23 mouse cellular contexts compared by ENCODE assay signal in genomic region chr12:77426093-77426492, GRCm38 (mm10).
DNase-seq lines count a peak whose midpoint lies in the region; ATAC-seq lines count a peak whose summit lies in the region.
"Had no signal": no experiment of that assay in that cellular context is flagged by ENCODE, and none has a peak within 500 bp of the region (broad histone marks: within the 10 kb centered on the region; RNA-seq: fewer than 3 reads in every experiment).

No protein-coding gene starts in this region.

- 40% methylated on average over 3 of the region's 3 CpGs for WGBS in forebrain, embryonic 14.5 days
- WGBS in forebrain, embryonic 15.5 days = 34% methylated on average over 3 of the region's 3 CpGs
- 47% methylated on average over 3 of the region's 3 CpGs for WGBS in midbrain, embryonic 11.5 days
- 27% methylated on average over 3 of the region's 3 CpGs for WGBS in midbrain, embryonic 15.5 days
- 78% methylated on average over 3 of the region's 3 CpGs for WGBS in neural tube, embryonic 15.5 days

- no peak for ATAC-seq in forebrain, embryonic 14.5 days
- ATAC-seq in forebrain, embryonic 15.5 days (replicated peaks) = no peak
- peak; percentile 48; the same call in 1 of the 2 replicates for ATAC-seq in midbrain, embryonic 11.5 days (ENCODE audit: low FRiP score)
- ATAC-seq in midbrain, embryonic 15.5 days (replicated peaks) = no peak
- ATAC-seq in neural tube, embryonic 15.5 days (ENCODE audit: low FRiP score) = no peak
- ATAC-seq: forebrain, embryonic 13.5 days; Patski had no signal

- no peaks in the 10 kb centered on the region for H3K36me3 ChIP-seq in forebrain, embryonic 14.5 days (ENCODE audit: control insufficient read depth, insufficient read depth, low read length)
- no peaks in the 10 kb centered on the region for H3K36me3 ChIP-seq in forebrain, embryonic 15.5 days
- no peaks in the 10 kb centered on the region for H3K36me3 ChIP-seq in midbrain, embryonic 11.5 days (ENCODE audit: control insufficient read depth, insufficient read depth, low read length)
- no peaks in the 10 kb centered on the region for H3K36me3 ChIP-seq in midbrain, embryonic 15.5 days (replicated peaks)
- no peaks in the 10 kb centered on the region for H3K36me3 ChIP-seq in neural tube, embryonic 15.5 days
- H3K36me3 ChIP-seq: forebrain, embryonic 10.5 days; heart, embryonic 12.5 days; heart, embryonic 15.5 days; hindbrain, embryonic 10.5 days; hindbrain, embryonic 15.5 days had no signal

- peak; percentile 6 for DNase-seq in forebrain, embryonic 14.5 days (ENCODE audit: low spot score)
- DNase-seq in midbrain, embryonic 11.5 days (ENCODE audit: low spot score, missing footprints) = no peak
- peak; percentile 33 for DNase-seq in Muller cell, postnatal 12 days (ENCODE audit: inconsistent ontology term)
- peak; percentile 6 for DNase-seq in retina, postnatal 1 day
- DNase-seq: adrenal gland, adult 2 months; adrenal gland, postnatal 14 days; cerebellum, adult 11-12 months; cerebellum, adult 8-10 months; cerebellum, postnatal 10 days; gastrocnemius, postnatal 25 days; heart, adult 18-20 months; heart, postnatal 10 days; heart, postnatal 36 days had no signal

- no peaks in the 10 kb centered on the region for H3K27me3 ChIP-seq in forebrain, embryonic 14.5 days (replicated peaks; ENCODE audit: control insufficient read depth, insufficient read depth, low read length)
- no peaks in the 10 kb centered on the region for H3K27me3 ChIP-seq in forebrain, embryonic 15.5 days
- no peaks in the 10 kb centered on the region for H3K27me3 ChIP-seq in midbrain, embryonic 11.5 days (ENCODE audit: control insufficient read depth, insufficient read depth, low read length)
- H3K27me3 ChIP-seq in midbrain, embryonic 15.5 days (replicated peaks) = no peaks in the 10 kb centered on the region
- H3K27me3 ChIP-seq in neural tube, embryonic 15.5 days (replicated peaks) = no peaks in the 10 kb centered on the region
- H3K27me3 ChIP-seq: forebrain, embryonic 13.5 days; heart, embryonic 12.5 days; heart, embryonic 15.5 days; hindbrain, embryonic 15.5 days; Patski had no signal

- no peaks in the 10 kb centered on the region for H3K4me1 ChIP-seq in forebrain, embryonic 14.5 days (ENCODE audit: control insufficient read depth, insufficient read depth, low read length)
- H3K4me1 ChIP-seq in forebrain, embryonic 15.5 days = no peaks in the 10 kb centered on the region
- H3K4me1 ChIP-seq in midbrain, embryonic 11.5 days (ENCODE audit: control insufficient read depth, insufficient read depth, low read length) = no peaks in the 10 kb centered on the region; the same call in 1 of the 2 replicates
- H3K4me1 ChIP-seq in midbrain, embryonic 15.5 days = no peaks in the 10 kb centered on the region
- no peaks in the 10 kb centered on the region for H3K4me1 ChIP-seq in neural tube, embryonic 15.5 days
- H3K4me1 ChIP-seq: forebrain, embryonic 10.5 days; forebrain, embryonic 13.5 days; hindbrain, embryonic 10.5 days; hindbrain, embryonic 15.5 days had no signal

- no peak overlapping the region for H3K4me3 ChIP-seq in forebrain, embryonic 14.5 days (ENCODE audit: low read depth, low read length)
- H3K4me3 ChIP-seq in forebrain, embryonic 15.5 days = no peak overlapping the region
- no peak overlapping the region for H3K4me3 ChIP-seq in midbrain, embryonic 11.5 days (ENCODE audit: low read depth, low read length)
- H3K4me3 ChIP-seq in midbrain, embryonic 15.5 days = no peak overlapping the region
- H3K4me3 ChIP-seq in neural tube, embryonic 15.5 days (replicated peaks) = no peak overlapping the region
- H3K4me3 ChIP-seq: forebrain, embryonic 10.5 days; forebrain, embryonic 13.5 days; heart, embryonic 12.5 days; heart, embryonic 15.5 days; hindbrain, embryonic 10.5 days; hindbrain, embryonic 15.5 days had no signal

- no peak overlapping the region for H3K27ac ChIP-seq in forebrain, embryonic 14.5 days (ENCODE audit: low read depth, low read length)
- no peak overlapping the region for H3K27ac ChIP-seq in forebrain, embryonic 15.5 days (replicated peaks)
- no peak overlapping the region for H3K27ac ChIP-seq in midbrain, embryonic 11.5 days (ENCODE audit: low read depth, low read length)
- H3K27ac ChIP-seq in midbrain, embryonic 15.5 days = no peak overlapping the region
- no peak overlapping the region for H3K27ac ChIP-seq in neural tube, embryonic 15.5 days (replicated peaks)
- H3K27ac ChIP-seq: forebrain, embryonic 10.5 days; forebrain, embryonic 13.5 days; heart, embryonic 15.5 days; hindbrain, embryonic 10.5 days; hindbrain, embryonic 15.5 days had no signal

- no peaks in the 10 kb centered on the region for H3K9me3 ChIP-seq in forebrain, embryonic 14.5 days (replicated peaks; ENCODE audit: control insufficient read depth, low read length)
- H3K9me3 ChIP-seq in forebrain, embryonic 15.5 days = no peaks in the 10 kb centered on the region
- no peaks in the 10 kb centered on the region for H3K9me3 ChIP-seq in midbrain, embryonic 11.5 days (ENCODE audit: control insufficient read depth, low read length)
- H3K9me3 ChIP-seq in midbrain, embryonic 15.5 days = no peaks in the 10 kb centered on the region
- no peaks in the 10 kb centered on the region for H3K9me3 ChIP-seq in neural tube, embryonic 15.5 days (replicated peaks)
- H3K9me3 ChIP-seq: forebrain, embryonic 10.5 days; forebrain, embryonic 13.5 days; heart, embryonic 12.5 days; heart, embryonic 15.5 days; hindbrain, embryonic 10.5 days; hindbrain, embryonic 15.5 days had no signal

- no peak overlapping the region for H3K9ac ChIP-seq in forebrain, embryonic 14.5 days (ENCODE audit: low read length)
- no peak overlapping the region for H3K9ac ChIP-seq in forebrain, embryonic 15.5 days (replicated peaks)
- no peak overlapping the region for H3K9ac ChIP-seq in midbrain, embryonic 11.5 days (ENCODE audit: low read length)
- H3K9ac ChIP-seq in midbrain, embryonic 15.5 days = no peak overlapping the region
- no peak overlapping the region for H3K9ac ChIP-seq in neural tube, embryonic 15.5 days (replicated peaks)
- H3K9ac ChIP-seq: forebrain, embryonic 13.5 days; heart, embryonic 12.5 days; heart, embryonic 15.5 days; hindbrain, embryonic 15.5 days had no signal

- no peak overlapping the region for H3K4me2 ChIP-seq in forebrain, embryonic 14.5 days (ENCODE audit: low read length)
- no peak overlapping the region for H3K4me2 ChIP-seq in forebrain, embryonic 15.5 days (replicated peaks)
- no peak overlapping the region for H3K4me2 ChIP-seq in midbrain, embryonic 11.5 days
- H3K4me2 ChIP-seq in midbrain, embryonic 15.5 days = no peak overlapping the region
- H3K4me2 ChIP-seq in neural tube, embryonic 15.5 days = no peak overlapping the region
- H3K4me2 ChIP-seq: forebrain, embryonic 13.5 days; heart, embryonic 12.5 days; heart, embryonic 15.5 days; hindbrain, embryonic 15.5 days had no signal
